Mouse (Mus musculus) gastrocnemius, adult 8-10 months (tissue): Measurements from ENCODE around the gene Olfr622. TPM values are rescaled to one million over a fixed set of nuclear protein-coding genes. Genes with fewer than 3 reads are reported as not detected.

ENCODE experiments used
- DNase-seq, 2 experiments: peaks; one replicate each; pipeline ENCODE4 v3.0.0; 2022; ENCODE audit warnings: low spot score in 2 of 2
- total RNA-seq, 4 experiments: library from RNA; stranded (reverse); gene quantifications; 2 replicates each; pipeline ENCODE4 v1.2.4; 2022

The Olfr622 gene
- total RNA-seq: not detected

GRCm38 (mm10) chr7:103642602-103643001 lies at the start of gene Olfr622:
Olfr622 (minus strand) TSS chr7:103642702.
- no peak for DNase-seq

GRCm38 (mm10) chr7:103682420-103682819 lies 39.9 kb upstream of the Olfr622 start, which contains the start of gene Olfr625-ps1:
Olfr625-ps1 (plus strand) TSS chr7:103682720.
- DNase-seq: no peak

- no peak for DNase-seq
Measured at GRCm38 (mm10) chr7:103671091-103671490, 28.6 kb upstream of the Olfr622 start, which contains the start of gene Olfr624. Olfr624 (minus strand) TSS chr7:103671191.

- DNase-seq: no peak
Measured at GRCm38 (mm10) chr7:103663598-103663997, 21.1 kb upstream of the Olfr622 start, which contains the start of gene Olfr623. Olfr623 (minus strand) TSS chr7:103663698.

GRCm38 (mm10) chr7:103644070-103644469 lies 1.6 kb upstream of the Olfr622 start:
- no peak for DNase-seq

GRCm38 (mm10) chr7:103636795-103637194 lies 5.7 kb downstream of the Olfr622 start:
- DNase-seq: no peak

GRCm38 (mm10) chr7:103612434-103612833 lies 30.1 kb downstream of the Olfr622 start, which contains the start of gene Olfr620:
Olfr620 (minus strand) TSS chr7:103612534.
- DNase-seq: no peak

GRCm38 (mm10) chr7:103607425-103607824 lies 35.1 kb downstream of the Olfr622 start:
- DNase-seq: no peak

- no peak for DNase-seq
Measured at GRCm38 (mm10) chr7:103600275-103600674, 42.2 kb downstream of the Olfr622 start, which contains the start of gene Olfr619. Olfr619 (plus strand) TSS chr7:103600575.

GRCm38 (mm10) chr7:103589803-103590202 lies 52.7 kb downstream of the Olfr622 start, which contains the start of gene Olfr618:
Olfr618 (plus strand) TSS chr7:103590103.
- DNase-seq: no peak

Other genes with a start within 250 kb of the Olfr622 start
- not detected for gene Usp17lc, start 227.6 kb downstream of the Olfr622 start, total RNA-seq
- gene Olfr605, start 197.3 kb downstream of the Olfr622 start, total RNA-seq: not detected
- gene Olfr606, start 193.7 kb downstream of the Olfr622 start, total RNA-seq: not detected
- not detected for gene Olfr607, start 178.6 kb downstream of the Olfr622 start, total RNA-seq
- not detected for gene Olfr608, start 172.8 kb downstream of the Olfr622 start, total RNA-seq
- gene Olfr609, start 144.6 kb downstream of the Olfr622 start, total RNA-seq: not detected
- gene Olfr610, start 130.6 kb downstream of the Olfr622 start, total RNA-seq: not detected
- not detected for gene Olfr611, start 121.9 kb downstream of the Olfr622 start, total RNA-seq
- gene Olfr612, start 100.0 kb downstream of the Olfr622 start, total RNA-seq: not detected
- gene Olfr613, start 94.6 kb downstream of the Olfr622 start, total RNA-seq: not detected
- not detected for gene Olfr615, start 86.6 kb downstream of the Olfr622 start, total RNA-seq
- gene Olfr616, start 73.6 kb downstream of the Olfr622 start, total RNA-seq: not detected
- gene Olfr617, start 69.6 kb downstream of the Olfr622 start, total RNA-seq: not detected
- gene Olfr618, start 52.6 kb downstream of the Olfr622 start, total RNA-seq: not detected
- not detected for gene Olfr619, start 42.1 kb downstream of the Olfr622 start, total RNA-seq
- gene Olfr620, start 30.2 kb downstream of the Olfr622 start, total RNA-seq: not detected
- not detected for gene Olfr623, start 21.0 kb upstream of the Olfr622 start, total RNA-seq
- not detected for gene Olfr624, start 28.5 kb upstream of the Olfr622 start, total RNA-seq
- gene Olfr625-ps1, start 40.0 kb upstream of the Olfr622 start, total RNA-seq: not detected
- not detected for gene Olfr243, start 72.0 kb upstream of the Olfr622 start, total RNA-seq
- gene Olfr628, start 87.7 kb upstream of the Olfr622 start, total RNA-seq: not detected
- gene Olfr629, start 102.2 kb upstream of the Olfr622 start, total RNA-seq: not detected
- not detected for gene Olfr630, start 114.6 kb upstream of the Olfr622 start, total RNA-seq
- gene Olfr69, start 128.9 kb upstream of the Olfr622 start, total RNA-seq: not detected
- gene Olfr68, start 137.0 kb upstream of the Olfr622 start, total RNA-seq: not detected
- gene Olfr67, start 149.1 kb upstream of the Olfr622 start, total RNA-seq: not detected
- 10 to 100 TPM; 11.6 to 30.4 (median 18.8) TPM for gene Hbb-bt, start 171.3 kb upstream of the Olfr622 start, total RNA-seq
- 100 to 1,000 TPM; 150 to 315 (median 224) TPM for gene Hbb-bs, start 185.4 kb upstream of the Olfr622 start, total RNA-seq
- gene Hbb-bh2, start 197.8 kb upstream of the Olfr622 start, total RNA-seq: not detected
- gene Hbb-bh1, start 200.5 kb upstream of the Olfr622 start, total RNA-seq: not detected
- not detected for gene Hbb-y, start 210.5 kb upstream of the Olfr622 start, total RNA-seq
- gene Olfr66, start 243.6 kb upstream of the Olfr622 start, total RNA-seq: not detected